Mouse (Mus musculus): ENCODE results near the gene Pard3.

Gene Pard3

GRCm38 (mm10) chr8:127182065-127182464, 118.4 kb downstream of the Pard3 start:
- DNase-seq (ENCODE audit: low spot score), result peak; percentile 37

- no peak for DNase-seq (ENCODE audit: low spot score)
These were observed 119.8 kb downstream of the Pard3 start for GRCm38 (mm10) chr8:127183533-127183932.

GRCm38 (mm10) chr8:127184025-127184424, 120.3 kb downstream of the Pard3 start:
- no peak for DNase-seq (ENCODE audit: low spot score)

- DNase-seq (ENCODE audit: low spot score), result no peak
These were observed 122.2 kb downstream of the Pard3 start for GRCm38 (mm10) chr8:127185897-127186296.

GRCm38 (mm10) chr8:127188671-127189070, 125.0 kb downstream of the Pard3 start:
- DNase-seq (ENCODE audit: low spot score), result no peak

DNA sequence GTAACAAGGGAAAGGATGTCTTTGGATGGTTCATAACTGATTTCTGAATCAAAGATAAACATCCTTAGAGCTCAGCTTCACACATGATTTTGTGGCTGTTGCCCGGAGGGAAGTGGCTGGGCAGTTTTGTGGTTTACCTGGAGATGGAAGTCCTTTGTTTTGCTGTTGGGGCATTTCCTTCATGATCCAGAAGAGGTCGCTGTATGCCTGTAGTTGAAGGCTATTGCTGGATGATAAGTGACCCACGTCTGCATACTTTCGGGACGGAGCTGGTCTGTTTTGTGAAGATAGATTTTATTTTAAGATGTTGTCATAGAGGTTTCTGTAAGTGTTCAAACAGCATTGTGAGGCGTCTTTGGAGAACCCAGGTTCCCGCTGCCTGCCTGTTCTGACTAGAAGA, 126.7 kb downstream of the Pard3 start:
- DNase-seq (ENCODE audit: low spot score), result peak; percentile 49

DNA sequence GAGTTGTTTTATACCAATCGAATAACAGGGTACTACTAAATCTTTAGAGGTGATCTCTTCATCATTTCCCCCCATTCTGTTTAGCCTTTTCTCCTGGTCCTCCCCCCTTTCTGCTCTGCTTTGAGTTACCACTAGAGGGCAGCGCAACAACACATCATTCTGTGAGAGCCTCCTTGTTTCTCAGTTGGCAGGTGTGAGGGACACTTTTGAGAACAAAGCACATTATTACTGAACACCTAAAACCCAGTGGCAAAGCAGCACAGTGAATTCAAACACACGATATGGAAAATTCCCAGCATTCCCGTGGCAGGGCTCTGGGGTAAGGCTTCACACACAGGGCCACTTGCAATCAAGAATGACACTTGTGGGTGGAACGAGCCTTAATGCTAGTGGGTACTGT, 127.7 kb downstream of the Pard3 start:
- peak; percentile 53 for DNase-seq (ENCODE audit: low spot score)

GRCm38 (mm10) chr8:127191824-127192223, 128.1 kb downstream of the Pard3 start:
- no peak for DNase-seq (ENCODE audit: low spot score)

DNA sequence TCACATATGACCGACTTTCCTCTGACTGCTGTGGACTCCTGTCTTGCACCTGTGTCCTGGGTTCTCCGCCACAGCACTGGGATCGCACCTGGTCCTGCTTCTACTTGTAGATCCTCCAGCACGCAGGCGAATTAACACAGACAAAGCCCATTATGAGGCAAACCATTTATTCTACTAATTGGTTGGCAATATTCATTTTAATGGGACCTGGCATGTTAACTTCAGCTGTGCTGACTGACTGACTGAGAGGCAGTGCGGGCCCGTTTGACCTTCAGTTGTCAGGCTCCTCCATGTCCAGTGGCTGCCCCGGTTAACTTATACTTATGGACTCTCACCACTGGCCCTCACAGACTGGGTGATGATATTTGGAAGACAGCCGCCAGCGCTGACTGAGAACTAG, 128.6 kb downstream of the Pard3 start:
- no peak for DNase-seq (ENCODE audit: low spot score)

DNA sequence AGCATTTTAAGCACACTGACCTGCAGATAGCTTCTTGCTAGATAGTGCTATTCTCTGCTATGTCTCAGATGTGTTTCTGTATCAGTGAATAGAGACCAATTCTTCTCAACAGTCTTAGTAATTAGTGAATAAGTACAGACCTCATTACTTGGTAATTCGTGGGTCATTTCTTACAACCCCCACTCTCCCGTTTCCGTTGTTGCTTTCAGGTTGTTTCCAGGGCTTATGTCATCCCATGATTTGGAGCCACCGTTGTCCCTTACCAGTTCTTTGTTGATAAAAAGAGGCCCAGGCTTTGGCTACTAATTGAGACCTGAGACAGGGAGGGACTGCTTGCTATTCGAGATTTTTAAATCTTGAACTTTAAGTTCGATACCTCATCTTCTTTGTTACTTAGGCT, 129.7 kb downstream of the Pard3 start:
- no peak for DNase-seq (ENCODE audit: low spot score)

GRCm38 (mm10) chr8:127194786-127195407, 131.2 kb downstream of the Pard3 start:
- DNase-seq (ENCODE audit: low spot score), result no peak

DNA sequence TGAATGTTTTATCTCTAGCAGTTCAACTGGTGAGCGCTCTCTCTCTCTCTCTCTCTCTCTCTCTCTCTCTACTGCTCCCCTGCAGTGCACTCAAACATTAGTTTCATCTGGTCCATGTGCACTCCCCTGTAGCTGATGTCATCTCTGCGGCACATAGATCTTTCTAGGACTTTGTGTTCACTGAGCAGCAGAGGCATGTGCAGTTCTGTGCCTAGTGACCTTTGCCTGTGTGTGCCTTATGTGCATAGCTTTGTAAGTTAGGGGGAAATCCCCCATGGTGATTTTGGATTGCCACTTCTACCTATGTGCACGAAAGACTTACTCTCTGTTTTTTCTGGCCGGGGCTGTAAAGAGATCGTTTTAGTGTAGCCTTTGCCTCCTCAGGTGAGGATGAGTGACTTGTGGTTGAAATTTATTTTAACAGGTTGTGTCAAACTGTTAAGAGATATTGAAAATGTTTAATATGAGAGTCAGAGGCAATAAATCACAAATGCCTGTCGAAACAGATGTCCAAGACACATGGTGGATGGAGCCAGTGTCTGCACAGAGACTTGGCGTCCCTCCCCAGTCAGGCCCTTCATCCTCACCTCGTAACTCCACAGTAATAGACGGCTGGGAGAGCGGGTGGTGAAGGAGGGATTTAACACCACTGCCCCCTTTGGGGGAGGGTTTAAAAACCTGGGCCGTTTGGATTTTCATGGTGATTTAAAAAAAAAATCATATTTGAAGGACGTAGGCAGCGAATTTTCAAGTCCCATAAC, 133.0 kb downstream of the Pard3 start:
- DNase-seq (ENCODE audit: low spot score), result no peak

- peak; percentile 22 for DNase-seq (ENCODE audit: low spot score)
These were observed 143.8 kb downstream of the Pard3 start for GRCm38 (mm10) chr8:127207455-127207854.

DNA sequence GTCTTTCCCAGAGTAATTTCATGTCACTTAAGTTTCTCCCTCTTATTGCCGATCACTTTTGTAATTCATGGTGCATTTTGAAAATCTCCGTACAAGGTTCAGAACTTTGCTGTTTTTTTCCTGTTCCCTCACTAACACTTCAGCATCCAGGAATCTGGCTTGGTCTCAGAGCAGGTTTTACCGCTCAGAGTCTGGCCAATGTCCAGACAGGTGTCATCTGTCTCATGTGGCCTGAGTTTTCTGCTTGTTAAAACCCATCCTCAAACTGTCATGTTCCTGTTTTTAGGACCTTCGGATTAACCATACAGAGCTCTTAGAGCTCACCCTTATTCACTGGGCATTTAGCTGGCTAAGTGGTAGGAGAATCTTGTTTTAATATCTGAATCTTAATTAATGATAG, 146.9 kb downstream of the Pard3 start:
- no peak for DNase-seq (ENCODE audit: low spot score)

GRCm38 (mm10) chr8:127214338-127214737, 150.6 kb downstream of the Pard3 start:
- no peak for DNase-seq (ENCODE audit: low spot score)

DNA sequence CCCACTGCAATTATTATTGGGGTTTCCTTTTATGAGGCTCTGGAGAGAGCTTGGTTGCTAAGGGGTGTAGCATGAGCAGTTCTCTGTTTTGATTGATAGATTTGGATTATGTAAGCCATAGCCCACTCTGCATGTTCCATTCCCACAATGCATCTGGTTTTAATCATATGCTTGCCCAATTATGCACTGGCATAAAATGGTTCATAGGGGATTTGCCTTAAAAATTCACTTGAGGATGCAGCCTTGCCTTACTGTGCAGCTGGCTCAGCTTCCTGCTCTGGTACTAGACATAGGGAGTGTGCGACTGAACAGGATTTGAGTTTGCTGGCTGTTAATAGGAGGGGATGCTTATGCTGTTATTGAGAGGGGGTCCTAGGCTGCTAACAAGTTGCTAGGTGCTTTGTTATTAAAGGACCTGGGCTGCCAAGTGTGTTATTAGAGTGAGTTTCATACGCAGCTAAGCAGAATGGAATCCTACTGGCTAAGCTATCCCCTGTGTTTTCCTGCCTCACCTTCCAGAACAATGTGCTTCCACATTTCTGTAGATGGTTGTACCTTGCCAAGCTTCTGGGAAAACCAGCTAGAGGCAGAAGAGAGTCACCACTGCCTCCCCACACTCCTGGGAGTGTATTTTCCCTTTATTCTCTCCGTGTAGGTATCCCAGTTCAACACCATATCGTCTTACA, 151.2 kb downstream of the Pard3 start:
- DNase-seq (ENCODE audit: low spot score), result peak; percentile 36

DNA sequence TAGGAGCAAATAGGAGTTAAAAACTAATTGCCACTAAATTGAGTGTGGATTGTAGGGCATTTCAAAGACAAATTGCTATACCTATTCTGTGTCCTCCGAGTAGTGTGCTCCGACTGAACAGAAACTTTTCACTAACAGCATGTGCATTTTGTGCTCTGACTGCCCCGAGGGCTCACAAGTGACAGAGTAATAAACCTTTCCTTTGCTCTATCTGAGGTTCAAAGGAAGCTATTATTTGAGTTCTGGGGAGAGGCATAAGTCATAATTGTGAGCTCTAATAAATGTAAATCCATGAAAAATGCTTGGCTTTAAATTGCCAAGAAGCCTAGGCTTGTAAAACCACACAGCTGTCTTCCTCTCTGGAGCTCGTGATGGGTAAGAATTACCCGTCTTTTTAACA, 156.5 kb downstream of the Pard3 start:
- no peak for DNase-seq (ENCODE audit: low spot score)

GRCm38 (mm10) chr8:127220615-127221014, 156.9 kb downstream of the Pard3 start:
- no peak for DNase-seq (ENCODE audit: low spot score)

GRCm38 (mm10) chr8:127222361-127222760, 158.7 kb downstream of the Pard3 start:
- DNase-seq (ENCODE audit: low spot score), result no peak

- DNase-seq (ENCODE audit: low spot score), result no peak
These were observed 163.3 kb downstream of the Pard3 start for GRCm38 (mm10) chr8:127226996-127227395.

DNA sequence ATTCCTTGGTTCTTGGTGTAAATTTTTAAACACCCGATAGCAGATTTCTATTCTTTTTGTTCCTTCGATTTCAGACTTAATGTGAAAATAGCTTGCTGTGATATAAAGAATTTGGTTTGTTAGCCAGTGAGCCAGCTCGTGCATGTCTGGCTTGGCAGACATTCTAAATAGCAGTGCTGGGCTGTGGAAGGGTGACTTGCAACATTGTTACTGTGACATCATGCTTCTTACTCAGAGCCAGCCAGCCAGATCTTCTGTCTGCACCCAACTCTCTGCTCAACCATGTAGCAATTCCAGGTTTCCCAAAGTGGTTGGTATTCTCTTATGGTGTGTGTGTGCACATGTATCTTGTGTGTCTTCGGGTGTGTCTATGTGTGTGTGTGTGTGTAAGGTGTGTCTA, 163.7 kb downstream of the Pard3 start:
- no peak for DNase-seq (ENCODE audit: low spot score)

- no peak for DNase-seq (ENCODE audit: low spot score)
These were observed 165.9 kb downstream of the Pard3 start for GRCm38 (mm10) chr8:127229325-127230232.

Data from left cerebral cortex, adult 11 months (tissue).